Mouse (Mus musculus) limb, embryonic 10.5 days (tissue): ENCODE measurements around the gene Vmn1r197. TPM values are rescaled to one million over a fixed set of nuclear protein-coding genes. Genes with fewer than 3 reads are reported as not detected.

Experiments used
- polyA plus RNA-seq: library from polyadenylated mRNA; unstranded; fragments of >200 nt; fragmentation: Nextera tagmentation; extraction: Ambion mirVana; gene quantifications from 2 replicates; pipeline ENCODE4 v1.2.1, GENCODE M21; 2016

Gene Vmn1r197
- polyA plus RNA-seq, 1 experiment from 2014 or later: not detected

Other genes starting within 250 kb of the Vmn1r197 start
- gene Vmn1r188, start 240.1 kb upstream of the Vmn1r197 start, polyA plus RNA-seq: not detected in 2 replicates
- not detected in 2 replicates for gene Vmn1r189, start 218.8 kb upstream of the Vmn1r197 start, polyA plus RNA-seq
- gene Vmn1r191, start 140.6 kb upstream of the Vmn1r197 start, polyA plus RNA-seq: not detected in 2 replicates
- not detected in 2 replicates for gene Vmn1r192, start 133.4 kb upstream of the Vmn1r197 start, polyA plus RNA-seq
- not detected in 2 replicates for gene Vmn1r193, start 101.4 kb upstream of the Vmn1r197 start, polyA plus RNA-seq
- not detected in 2 replicates for gene Vmn1r194, start 80.4 kb upstream of the Vmn1r197 start, polyA plus RNA-seq
- gene Vmn1r195, start 54.1 kb upstream of the Vmn1r197 start, polyA plus RNA-seq: not detected in 2 replicates
- gene Vmn1r196, start 34.7 kb upstream of the Vmn1r197 start, polyA plus RNA-seq: not detected in 2 replicates
- not detected in 2 replicates for gene Vmn1r198, start 25.8 kb downstream of the Vmn1r197 start, polyA plus RNA-seq
- gene Vmn1r199, start 55.2 kb downstream of the Vmn1r197 start, polyA plus RNA-seq: not detected in 2 replicates
- gene Vmn1r200, start 65.8 kb downstream of the Vmn1r197 start, polyA plus RNA-seq: not detected in 2 replicates
- gene Vmn1r201, start 147.3 kb downstream of the Vmn1r197 start, polyA plus RNA-seq: not detected in 2 replicates
- not detected in 2 replicates for gene Vmn1r202, start 180.8 kb downstream of the Vmn1r197 start, polyA plus RNA-seq
- gene Vmn1r203, start 193.5 kb downstream of the Vmn1r197 start, polyA plus RNA-seq: not detected in 2 replicates
- not detected in 2 replicates for gene Vmn1r204, start 228.6 kb downstream of the Vmn1r197 start, polyA plus RNA-seq